Mouse (Mus musculus): ENCODE results near the gene Egfl8. TPM values are rescaled to one million over a fixed set of nuclear protein-coding genes. Genes with fewer than 3 reads are reported as not detected.

The Egfl8 gene
- polyA plus RNA-seq, 1 experiment from 2014 or later, result 2.8 TPM

DNA sequence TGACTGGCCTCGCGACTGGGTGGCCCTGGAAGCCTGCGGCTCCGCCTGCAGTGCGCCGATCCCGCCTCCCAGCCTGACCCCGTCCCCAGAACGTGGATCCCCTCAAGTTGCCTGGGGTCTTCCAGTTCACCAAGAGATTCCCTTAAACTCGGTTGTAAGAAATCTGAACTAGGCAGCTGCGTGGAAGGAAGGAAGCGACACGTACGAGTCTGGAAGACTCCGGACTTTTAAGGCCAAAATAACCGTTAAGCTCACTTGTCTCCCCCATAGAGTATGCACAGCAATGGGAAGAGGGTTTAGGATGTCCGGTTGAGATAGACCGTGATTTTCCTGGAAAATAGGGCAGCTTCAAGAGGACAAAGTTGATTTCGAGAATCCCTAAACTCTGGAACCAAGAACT is 28.0 kb downstream of the Egfl8 start:
- H3K4me3 ChIP-seq (ENCODE audit: low read depth, low read length), result peak overlapping the region; percentile 74
- no peaks in the 10 kb centered on the region for H3K36me3 ChIP-seq (ENCODE audit: control insufficient read depth, insufficient read depth, low read length)
- peak overlapping the region; percentile 96 for H3K27ac ChIP-seq (ENCODE audit: low read depth)
- peak overlapping the region; percentile 88 for H3K9ac ChIP-seq (ENCODE audit: low read length)
- H3K27me3 ChIP-seq (replicated peaks; ENCODE audit: control insufficient read depth, insufficient read depth, low read length), result no peaks in the 10 kb centered on the region
- peak overlapping the region; percentile 78 for H3K4me2 ChIP-seq (ENCODE audit: low read length)
- WGBS, result 3% methylated on average over 19 of the region's 19 CpGs
- peaks cover 47% of the 10 kb centered on the region for H3K4me1 ChIP-seq (replicated peaks; ENCODE audit: control insufficient read depth, insufficient read depth, low read length)
- DNase-seq (ENCODE audit: low spot score) (no peak), ATAC-seq (replicated peaks; ENCODE audit: low FRiP score, low TSS enrichment, low read depth) (no peak)
- H3K9me3 ChIP-seq (ENCODE audit: control insufficient read depth, low read length), result no peaks in the 10 kb centered on the region

DNA sequence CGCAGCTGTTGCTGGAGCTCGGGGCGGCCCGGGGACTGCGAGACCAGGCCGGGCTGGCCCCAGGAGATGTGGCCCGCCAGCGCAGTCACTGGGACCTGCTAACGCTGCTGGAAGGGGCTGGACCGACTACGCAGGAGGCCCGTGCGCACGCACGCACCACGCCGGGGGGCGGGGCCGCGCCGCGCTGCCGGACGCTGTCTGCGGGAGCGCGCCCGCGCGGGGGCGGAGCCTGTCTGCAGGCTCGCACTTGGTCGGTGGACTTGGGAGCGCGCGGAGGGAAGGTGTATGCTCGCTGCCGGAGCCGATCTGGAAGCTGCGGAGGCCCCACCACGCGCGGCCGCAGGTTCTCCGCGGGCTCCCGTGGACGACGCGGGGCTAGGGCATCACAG is 28.4 kb downstream of the Egfl8 start:
- no peaks in the 10 kb centered on the region for H3K9me3 ChIP-seq (ENCODE audit: control insufficient read depth, low read length)
- under 1% methylated on average over 49 of the region's 50 CpGs for WGBS

DNA sequence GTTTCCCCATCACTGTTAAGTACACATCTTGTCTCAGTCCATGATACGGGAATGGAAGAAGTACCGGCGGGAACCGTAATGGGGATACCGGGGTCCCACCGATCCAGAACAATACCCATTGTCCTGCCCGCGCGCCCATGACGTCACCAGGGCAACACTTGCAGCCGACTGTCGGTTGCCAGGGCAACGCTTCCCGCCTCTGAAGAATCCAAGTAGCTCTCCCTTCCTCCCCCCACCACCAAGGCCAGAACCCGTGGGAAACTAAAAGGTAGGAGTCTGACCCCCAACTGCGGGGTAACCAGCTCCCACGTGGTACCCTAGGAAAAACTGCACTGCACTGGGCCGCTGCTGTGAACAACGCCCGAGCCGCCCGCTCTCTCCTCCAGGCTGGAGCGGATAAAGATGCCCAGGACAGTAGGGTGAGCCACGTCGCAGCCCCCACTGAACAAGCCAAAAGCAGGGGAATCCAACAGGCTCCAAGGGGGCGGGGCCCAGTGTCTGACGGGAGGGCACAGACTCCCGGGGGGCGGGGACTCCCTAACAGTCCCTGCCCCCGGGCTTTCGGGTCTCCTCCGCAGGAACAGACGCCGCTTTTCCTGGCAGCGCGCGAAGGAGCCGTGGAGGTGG is 28.9 kb downstream of the Egfl8 start:
- Histone ChIP-seq H3K27me3 (replicated peaks; ENCODE audit: control insufficient read depth, insufficient read depth, low read length) (no peaks in the 10 kb centered on the region), H3K9ac (ENCODE audit: low read length) (peak overlapping the region; percentile 88), H3K4me2 (ENCODE audit: low read length) (peak overlapping the region; percentile 78), H3K27ac (ENCODE audit: low read depth) (peak overlapping the region; percentile 96), H3K36me3 (ENCODE audit: control insufficient read depth, insufficient read depth, low read length) (no peaks in the 10 kb centered on the region), H3K9me3 (ENCODE audit: control insufficient read depth, low read length) (no peaks in the 10 kb centered on the region), H3K4me1 (replicated peaks; ENCODE audit: control insufficient read depth, insufficient read depth, low read length) (peaks cover 47% of the 10 kb centered on the region), H3K4me3 (ENCODE audit: low read depth, low read length) (peak overlapping the region; percentile 74)
- WGBS, result under 1% methylated on average over 38 of the region's 38 CpGs
- peak; percentile 81 for ATAC-seq (replicated peaks; ENCODE audit: low FRiP score, low TSS enrichment, low read depth)
- DNase-seq (ENCODE audit: low spot score), result peak; percentile 90

More for the DNA sequence above, 28.4 kb downstream of the Egfl8 start:
- H3K4me2 ChIP-seq (ENCODE audit: low read length), result peak overlapping the region; percentile 78
- H3K4me3 ChIP-seq (ENCODE audit: low read depth, low read length), result peak overlapping the region; percentile 74
- ATAC-seq (replicated peaks; ENCODE audit: low FRiP score, low TSS enrichment, low read depth) (peak; percentile 82), DNase-seq (ENCODE audit: low spot score) (peak; percentile 99)
- H3K36me3 ChIP-seq (ENCODE audit: control insufficient read depth, insufficient read depth, low read length), result no peaks in the 10 kb centered on the region
- peak overlapping the region; percentile 96 for H3K27ac ChIP-seq (ENCODE audit: low read depth)
- H3K27me3 ChIP-seq (replicated peaks; ENCODE audit: control insufficient read depth, insufficient read depth, low read length), result no peaks in the 10 kb centered on the region
- peak overlapping the region; percentile 88 for H3K9ac ChIP-seq (ENCODE audit: low read length)
- peaks cover 47% of the 10 kb centered on the region for H3K4me1 ChIP-seq (replicated peaks; ENCODE audit: control insufficient read depth, insufficient read depth, low read length)

DNA sequence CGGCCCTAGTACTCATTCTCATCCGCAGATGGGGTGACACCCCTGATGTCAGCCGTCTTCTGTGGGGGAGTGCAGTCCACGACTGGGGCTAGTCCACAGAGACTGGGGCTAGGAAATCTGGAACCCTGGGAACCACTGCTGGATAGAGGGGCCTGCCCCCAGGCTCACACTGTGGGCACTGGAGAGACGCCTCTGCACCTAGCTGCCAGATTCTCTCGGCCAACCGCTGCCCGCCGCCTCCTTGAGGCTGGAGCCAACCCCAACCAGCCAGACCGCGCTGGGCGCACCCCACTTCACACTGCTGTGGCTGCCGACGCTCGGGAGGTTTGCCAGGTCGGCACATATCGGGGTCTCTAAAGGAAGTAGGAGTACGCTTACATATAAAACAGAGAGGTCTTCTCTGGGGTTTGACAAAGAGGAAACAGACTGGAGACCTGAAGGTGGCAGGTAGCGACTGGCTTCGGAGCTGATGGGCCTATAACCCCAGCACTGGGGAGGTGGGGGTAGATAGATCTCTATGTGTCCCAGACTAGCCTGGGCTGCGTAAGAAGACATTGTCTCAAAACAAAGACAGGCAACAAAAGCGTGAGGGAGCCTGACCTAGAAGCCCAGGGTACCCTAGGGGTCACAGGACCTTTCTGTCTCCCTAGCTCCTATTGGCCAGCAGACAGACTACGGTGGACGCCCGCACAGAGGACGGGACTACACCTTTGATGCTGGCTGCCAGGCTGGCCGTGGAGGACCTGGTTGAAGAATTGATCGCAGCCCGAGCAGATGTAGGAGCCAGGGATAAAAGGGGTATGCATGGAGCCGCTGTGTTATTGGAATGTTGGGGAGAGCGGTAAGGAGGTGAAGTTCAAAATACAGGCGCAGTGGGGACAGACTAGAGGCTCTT is 29.6 kb downstream of the Egfl8 start:
- 27% methylated on average over 32 of the region's 32 CpGs for WGBS
- H3K4me3 ChIP-seq (ENCODE audit: low read depth, low read length), result peak overlapping the region; percentile 74
- H3K4me1 ChIP-seq (replicated peaks; ENCODE audit: control insufficient read depth, insufficient read depth, low read length), result peaks cover 42% of the 10 kb centered on the region
- H3K27ac ChIP-seq (ENCODE audit: low read depth), result peak overlapping the region; percentile 96
- no peaks in the 10 kb centered on the region for H3K9me3 ChIP-seq (ENCODE audit: control insufficient read depth, low read length)
- H3K36me3 ChIP-seq (ENCODE audit: control insufficient read depth, insufficient read depth, low read length), result no peaks in the 10 kb centered on the region
- H3K27me3 ChIP-seq (replicated peaks; ENCODE audit: control insufficient read depth, insufficient read depth, low read length), result no peaks in the 10 kb centered on the region
- H3K9ac ChIP-seq (ENCODE audit: low read length), result peak overlapping the region; percentile 88
- no peak for DNase-seq (ENCODE audit: low spot score)
- peak overlapping the region; percentile 78 for H3K4me2 ChIP-seq (ENCODE audit: low read length)
- peak; percentile 1; the same call in 1 of the 2 replicates for ATAC-seq (replicated peaks; ENCODE audit: low FRiP score, low TSS enrichment, low read depth)

DNA sequence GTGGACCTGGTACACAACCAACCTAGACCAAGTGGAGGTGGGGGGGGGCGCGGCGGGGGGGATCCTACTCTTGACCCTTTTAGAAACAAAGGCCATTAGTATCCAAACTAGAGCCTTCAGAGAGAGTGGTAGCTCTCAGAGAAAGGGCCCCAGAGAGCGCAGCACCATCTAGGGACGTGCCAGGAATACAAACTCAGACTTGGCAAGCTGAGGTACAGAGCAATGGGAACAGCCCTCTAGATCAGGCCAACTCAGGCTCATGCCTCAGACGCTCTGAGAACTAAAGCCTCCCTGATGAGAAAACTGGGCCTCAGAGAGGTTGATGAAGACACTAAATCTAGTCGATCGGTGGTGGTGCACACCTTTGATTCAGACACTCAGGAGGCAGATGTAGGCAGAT is 30.6 kb downstream of the Egfl8 start:
- H3K9me3 ChIP-seq (ENCODE audit: control insufficient read depth, low read length), result no peaks in the 10 kb centered on the region
- DNase-seq (ENCODE audit: low spot score) (no peak), ATAC-seq (replicated peaks; ENCODE audit: low FRiP score, low TSS enrichment, low read depth) (no peak)
- no peak overlapping the region for H3K9ac ChIP-seq (ENCODE audit: low read length)
- H3K4me1 ChIP-seq (replicated peaks; ENCODE audit: control insufficient read depth, insufficient read depth, low read length), result peaks cover 32% of the 10 kb centered on the region
- 89% methylated on average over 8 of the region's 8 CpGs for WGBS
- H3K27ac ChIP-seq (ENCODE audit: low read depth), result no peak overlapping the region
- H3K36me3 ChIP-seq (ENCODE audit: control insufficient read depth, insufficient read depth, low read length), result no peaks in the 10 kb centered on the region
- H3K4me3 ChIP-seq (ENCODE audit: low read depth, low read length), result no peak overlapping the region
- H3K4me2 ChIP-seq (ENCODE audit: low read length), result no peak overlapping the region
- H3K27me3 ChIP-seq (replicated peaks; ENCODE audit: control insufficient read depth, insufficient read depth, low read length), result no peaks in the 10 kb centered on the region

DNA sequence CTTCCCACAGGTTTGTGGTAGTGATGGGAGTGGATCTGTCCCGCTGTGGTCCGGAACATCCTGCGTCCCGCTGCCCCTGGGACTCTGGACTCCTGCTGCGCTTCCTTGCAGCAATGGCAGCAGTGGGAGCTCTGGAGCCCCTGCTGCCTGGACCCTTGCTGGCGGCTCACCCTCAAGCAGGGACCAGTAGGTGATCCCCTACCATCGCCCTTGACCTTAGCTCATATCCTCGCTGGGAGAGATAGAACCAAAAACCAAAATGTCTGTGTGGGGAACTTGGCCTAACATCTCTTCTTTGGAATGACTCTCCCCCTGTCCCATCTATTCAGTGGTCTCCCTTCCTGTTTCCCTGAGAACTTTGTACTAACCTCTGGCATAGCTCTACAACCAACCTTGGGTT is 32.0 kb downstream of the Egfl8 start:
- no peak overlapping the region for H3K9ac ChIP-seq (ENCODE audit: low read length)
- H3K4me2 ChIP-seq (ENCODE audit: low read length), result no peak overlapping the region
- no peaks in the 10 kb centered on the region for H3K9me3 ChIP-seq (ENCODE audit: control insufficient read depth, low read length)
- no peak overlapping the region for H3K4me3 ChIP-seq (ENCODE audit: low read depth, low read length)
- H3K4me1 ChIP-seq (replicated peaks; ENCODE audit: control insufficient read depth, insufficient read depth, low read length), result peaks cover 19% of the 10 kb centered on the region
- no peaks in the 10 kb centered on the region for H3K36me3 ChIP-seq (ENCODE audit: control insufficient read depth, insufficient read depth, low read length)
- DNase-seq (ENCODE audit: low spot score), result no peak
- no peak overlapping the region for H3K27ac ChIP-seq (ENCODE audit: low read depth)
- no peaks in the 10 kb centered on the region for H3K27me3 ChIP-seq (replicated peaks; ENCODE audit: control insufficient read depth, insufficient read depth, low read length)
- 87% methylated on average over 8 of the region's 8 CpGs for WGBS
- ATAC-seq (replicated peaks; ENCODE audit: low FRiP score, low TSS enrichment, low read depth), result no peak

DNA sequence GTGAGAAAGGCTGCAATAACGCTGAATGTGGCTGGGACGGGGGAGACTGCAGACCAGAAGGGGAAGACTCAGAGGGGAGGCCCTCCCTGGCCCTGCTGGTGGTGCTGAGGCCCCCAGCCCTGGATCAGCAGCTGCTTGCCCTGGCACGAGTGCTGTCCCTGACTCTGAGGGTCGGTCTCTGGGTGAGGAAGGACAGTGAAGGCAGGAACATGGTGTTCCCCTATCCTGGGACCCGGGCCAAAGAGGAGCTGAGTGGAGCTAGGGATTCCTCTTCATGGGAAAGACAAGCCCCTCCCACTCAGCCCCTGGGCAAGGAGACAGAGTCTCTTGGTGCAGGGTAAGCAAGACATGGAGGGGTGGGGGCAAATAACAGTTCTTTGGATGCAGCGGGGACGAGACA is 32.4 kb downstream of the Egfl8 start:
- H3K36me3 ChIP-seq (ENCODE audit: control insufficient read depth, insufficient read depth, low read length), result no peaks in the 10 kb centered on the region
- no peak overlapping the region for H3K27ac ChIP-seq (ENCODE audit: low read depth)
- ATAC-seq (replicated peaks; ENCODE audit: low FRiP score, low TSS enrichment, low read depth) (no peak), DNase-seq (ENCODE audit: low spot score) (no peak)
- no peaks in the 10 kb centered on the region for H3K27me3 ChIP-seq (replicated peaks; ENCODE audit: control insufficient read depth, insufficient read depth, low read length)
- no peaks in the 10 kb centered on the region for H3K9me3 ChIP-seq (ENCODE audit: control insufficient read depth, low read length)
- WGBS, result 61% methylated on average over 7 of the region's 7 CpGs
- no peak overlapping the region for H3K9ac ChIP-seq (ENCODE audit: low read length)
- H3K4me2 ChIP-seq (ENCODE audit: low read length), result no peak overlapping the region
- no peak overlapping the region for H3K4me3 ChIP-seq (ENCODE audit: low read depth, low read length)
- H3K4me1 ChIP-seq (replicated peaks; ENCODE audit: control insufficient read depth, insufficient read depth, low read length), result peaks cover 15% of the 10 kb centered on the region

DNA sequence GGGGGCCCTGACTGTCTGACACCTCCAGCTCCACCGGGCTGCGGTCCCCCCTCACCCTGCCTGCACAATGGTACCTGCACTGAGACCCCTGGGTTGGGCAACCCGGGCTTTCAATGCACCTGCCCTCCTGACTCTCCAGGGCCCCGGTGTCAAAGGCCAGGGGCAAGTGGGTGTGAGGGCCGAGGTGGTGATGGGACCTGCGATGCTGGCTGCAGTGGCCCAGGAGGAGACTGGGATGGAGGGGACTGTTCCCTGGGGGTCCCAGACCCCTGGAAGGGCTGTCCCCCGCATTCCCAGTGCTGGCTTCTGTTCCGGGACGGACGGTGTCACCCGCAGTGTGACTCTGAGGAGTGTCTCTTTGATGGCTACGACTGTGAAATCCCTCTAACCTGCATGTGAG is 33.2 kb downstream of the Egfl8 start:
- no peaks in the 10 kb centered on the region for H3K36me3 ChIP-seq (ENCODE audit: control insufficient read depth, insufficient read depth, low read length)
- H3K4me2 ChIP-seq (ENCODE audit: low read length), result no peak overlapping the region
- DNase-seq (ENCODE audit: low spot score) (no peak), ATAC-seq (replicated peaks; ENCODE audit: low FRiP score, low TSS enrichment, low read depth) (no peak)
- H3K27me3 ChIP-seq (replicated peaks; ENCODE audit: control insufficient read depth, insufficient read depth, low read length), result no peaks in the 10 kb centered on the region
- H3K4me3 ChIP-seq (ENCODE audit: low read depth, low read length), result no peak overlapping the region
- H3K9me3 ChIP-seq (ENCODE audit: control insufficient read depth, low read length), result no peaks in the 10 kb centered on the region
- peaks cover 9% of the 10 kb centered on the region for H3K4me1 ChIP-seq (replicated peaks; ENCODE audit: control insufficient read depth, insufficient read depth, low read length)
- H3K27ac ChIP-seq (ENCODE audit: low read depth), result no peak overlapping the region
- 82% methylated on average over 12 of the region's 12 CpGs for WGBS
- no peak overlapping the region for H3K9ac ChIP-seq (ENCODE audit: low read length)

Data from intestine, embryonic 14.5 days (tissue).